Mouse (Mus musculus) cerebellum, adult 2 months (tissue): Measurements from ENCODE around the gene Ube2m. TPM values are rescaled to one million over a fixed set of nuclear protein-coding genes. Genes with fewer than 3 reads are reported as not detected.

ENCODE experiments used
- DNase-seq, 2 experiments: peaks; one replicate each; pipeline ENCODE4 v3.0.0; 2021
- H3K27ac ChIP-seq: fragments of 200-500 bp; 2 replicates; pipeline ENCODE4 v1.5.1; 2012; ENCODE audit warnings: low read length, control low read depth, inconsistent platforms; ENCODE audit not compliant: insufficient read depth
- H3K27me3 ChIP-seq: fragments of 200-500 bp; 2 replicates; pipeline ENCODE4 v1.6.1; 2012; ENCODE audit warnings: inconsistent platforms, mild to moderate bottlenecking, low read length, moderate library complexity; ENCODE audit not compliant: control insufficient read depth, insufficient read depth
- H3K4me1 ChIP-seq: fragments of 200-500 bp; 2 replicates; pipeline ENCODE4 v1.6.1; 2011; ENCODE audit warnings: low read length; ENCODE audit not compliant: control insufficient read depth, insufficient read depth
- H3K4me3 ChIP-seq: fragments of 200-500 bp; replicated peaks from 2 replicates; pipeline ENCODE3; 2011; ENCODE audit warnings: mild to moderate bottlenecking, low read depth, low read length, control low read depth; ENCODE audit not compliant: insufficient read depth
- CTCF ChIP-seq: fragments of 200-500 bp; IDR thresholded peaks from 2 replicates; pipeline ENCODE4 v1.5.1; 2011; ENCODE audit warnings: low read depth, mild to moderate bottlenecking, control low read depth, low read length, moderate library complexity, borderline replicate concordance; ENCODE audit not compliant: insufficient read depth
- POLR2A ChIP-seq: fragments of 200-500 bp; IDR thresholded peaks from 2 replicates; pipeline ENCODE4 v1.6.1; 2011; ENCODE audit warnings: low read length, control low read depth, borderline replicate concordance; ENCODE audit not compliant: insufficient read depth
- WGBS: fragments of 180-500 bp; shearing (Covaris S2); methylation state at CpG from one replicate; pipeline ENCODE4 v1.1.7; 2018; 5-methylcytosine and 5-hydroxymethylcytosine counted together
- polyA plus RNA-seq: library from polyadenylated mRNA; depleted of rRNA; stranded (reverse); fragments of >200 nt; gene quantifications from 2 replicates; pipeline ENCODE4 v1.2.3, GENCODE M21; 2012; rRNA removed

Gene Ube2m
- polyA plus RNA-seq, 1 experiment, result 405 TPM

- no peak overlapping the region for H3K27ac ChIP-seq
- no peaks in the 10 kb centered on the region for H3K4me1 ChIP-seq
- WGBS, result 79% methylated on average over 8 of the region's 8 CpGs
- TF ChIP-seq POLR2A (no peak), CTCF (no peak)
- H3K4me3 ChIP-seq, result no peak overlapping the region
- H3K27me3 ChIP-seq, result no peaks in the 10 kb centered on the region
- no peak for DNase-seq
Measured at GRCm38 (mm10) chr7:12987409-12988189, 50.5 kb downstream of the Ube2m start.

GRCm38 (mm10) chr7:12986906-12987305 is 51.2 kb downstream of the Ube2m start:
- no peaks in the 10 kb centered on the region for H3K4me1 ChIP-seq
- H3K4me3 ChIP-seq, result no peak overlapping the region
- H3K27ac ChIP-seq, result no peak overlapping the region
- 85% methylated on average over 8 of the region's 8 CpGs for WGBS
- no peak for TF ChIP-seq CTCF
- TF ChIP-seq POLR2A, result no peak
- DNase-seq, result no peak
- no peaks in the 10 kb centered on the region for H3K27me3 ChIP-seq

DNA sequence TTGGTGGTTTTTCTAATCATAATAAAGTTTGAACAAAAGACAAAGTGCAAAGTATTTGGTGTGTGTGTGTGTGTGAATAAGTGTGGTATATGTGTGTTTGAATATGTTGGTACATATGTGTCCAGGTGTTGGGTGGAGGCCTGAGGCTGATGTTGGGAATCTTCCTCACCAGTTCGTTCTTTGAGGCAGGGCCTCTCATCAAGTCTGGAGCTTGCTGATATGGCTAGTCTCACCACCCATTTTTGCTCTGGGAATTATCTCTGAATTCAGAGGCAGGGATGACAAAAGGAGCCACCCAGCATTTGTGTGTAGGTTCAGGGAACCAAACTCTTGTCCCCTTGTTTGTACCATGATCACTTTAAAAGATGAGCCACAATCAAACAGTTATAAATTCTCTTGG is 52.4 kb downstream of the Ube2m start:
- TF ChIP-seq CTCF (no peak), POLR2A (no peak)
- Histone ChIP-seq H3K4me3 (no peak overlapping the region), H3K27me3 (no peaks in the 10 kb centered on the region), H3K27ac (no peak overlapping the region), H3K4me1 (no peaks in the 10 kb centered on the region)
- WGBS, result 91% methylated on average over 1 of the region's 1 CpGs
- no peak for DNase-seq

Other genes with a start within 250 kb of the Ube2m start
- gene Zscan18, start 234.6 kb downstream of the Ube2m start, polyA plus RNA-seq, result 10.8 and 11.2 TPM in 2 replicates
- 16.3 and 16.7 TPM in 2 replicates for gene Zfp329, start 219.4 kb downstream of the Ube2m start, polyA plus RNA-seq
- gene Zfp110, start 203.5 kb downstream of the Ube2m start, polyA plus RNA-seq, result 12.6 and 13.5 TPM in 2 replicates
- gene Zfp128, start 157.1 kb downstream of the Ube2m start, polyA plus RNA-seq, result 5.6 and 6.1 TPM in 2 replicates
- gene Zscan22, start 140.5 kb downstream of the Ube2m start, polyA plus RNA-seq, result 13.1 and 14.0 TPM in 2 replicates
- gene Rps5, start 116.0 kb downstream of the Ube2m start, polyA plus RNA-seq, result 670 and 700 TPM in 2 replicates
- 2.6 and 3.5 TPM in 2 replicates for gene Rnf225, start 110.9 kb downstream of the Ube2m start, polyA plus RNA-seq
- 5.8 and 6.2 TPM in 2 replicates for gene Zfp324, start 72.4 kb downstream of the Ube2m start, polyA plus RNA-seq
- gene Zfp446, start 60.4 kb downstream of the Ube2m start, polyA plus RNA-seq, result 13.8 and 16.0 TPM in 2 replicates
- 1.7 and 2.1 TPM in 2 replicates for gene Slc27a5, start 40.1 kb downstream of the Ube2m start, polyA plus RNA-seq
- gene Trim28, start 39.2 kb downstream of the Ube2m start, polyA plus RNA-seq, result 250 and 266 TPM in 2 replicates
- 31.9 and 33.5 TPM in 2 replicates for gene Zbtb45, start 28.2 kb downstream of the Ube2m start, polyA plus RNA-seq
- gene Chmp2a, start 3.5 kb downstream of the Ube2m start, polyA plus RNA-seq, result 258 and 264 TPM in 2 replicates
- gene Mzf1, start 16.5 kb upstream of the Ube2m start, polyA plus RNA-seq, result 4.6 TPM in 2 replicates
- not detected in 2 replicates for gene Vmn1r85, start 56.9 kb upstream of the Ube2m start, polyA plus RNA-seq
- not detected in 2 replicates for gene Vmn1r86, start 81.6 kb upstream of the Ube2m start, polyA plus RNA-seq
- not detected in 2 replicates for gene Vmn1r87, start 101.9 kb upstream of the Ube2m start, polyA plus RNA-seq
- gene Vmn1r88, start 121.3 kb upstream of the Ube2m start, polyA plus RNA-seq, result not detected in 2 replicates
- not detected in 2 replicates for gene Vmn1r89, start 174.7 kb upstream of the Ube2m start, polyA plus RNA-seq
- gene Lig1, start 239.0 kb upstream of the Ube2m start, polyA plus RNA-seq, result 12.6 and 13.4 TPM in 2 replicates
- 11.0 and 11.3 TPM in 2 replicates for gene Zswim9, start 240.4 kb upstream of the Ube2m start, polyA plus RNA-seq